12 mouse cellular contexts compared by ENCODE assay signal in genomic region chr10:24778643-24779020, GRCm38 (mm10).
A peak's percentile ranks its signal among the peaks of the same experiment; 100 is the strongest.
DNase-seq lines count a peak whose midpoint lies in the region; ATAC-seq and TF ChIP-seq lines count a peak whose summit lies in the region.
"Had no signal": no experiment of that assay in that cellular context is flagged by ENCODE, and none has a peak within 500 bp of the region (broad histone marks: within the 10 kb centered on the region; RNA-seq: fewer than 3 reads in every experiment).

No protein-coding gene starts in this region.

- no peak overlapping the region for H3K9ac ChIP-seq in heart, embryonic 14.5 days (ENCODE audit: low read length)
- no peak overlapping the region for H3K9ac ChIP-seq in embryonic facial prominence, embryonic 15.5 days
- no peak overlapping the region for H3K9ac ChIP-seq in forebrain, postnatal 0 days
- H3K9ac ChIP-seq: hindbrain, embryonic 15.5 days had no signal

- WGBS in heart, embryonic 14.5 days = 68% methylated on average over 11 of the region's 11 CpGs
- WGBS in embryonic facial prominence, embryonic 15.5 days = 41% methylated on average over 11 of the region's 11 CpGs
- 87% methylated on average over 11 of the region's 11 CpGs for WGBS in forebrain, postnatal 0 days

- H3K36me3 ChIP-seq in heart, embryonic 14.5 days (ENCODE audit: control insufficient read depth, insufficient read depth, low read length) = no peaks in the 10 kb centered on the region
- no peaks in the 10 kb centered on the region for H3K36me3 ChIP-seq in embryonic facial prominence, embryonic 15.5 days
- H3K36me3 ChIP-seq in forebrain, postnatal 0 days (ENCODE audit: insufficient read depth) = no peaks in the 10 kb centered on the region
- H3K36me3 ChIP-seq: hindbrain, embryonic 15.5 days had no signal

- TF ChIP-seq CTCF in forebrain, postnatal 0 days (IDR thresholded peaks at IDR 0.05; ENCODE audit: low read depth) = no peak

- peak overlapping the region in 1 of 2 experiments; percentile 47; a peak in 3 of 4 replicates for H3K27ac ChIP-seq in heart, embryonic 14.5 days (replicated peaks in 1 of 2; ENCODE audit: control insufficient read depth in 1 of 2, insufficient read depth in 1 of 2, low read depth in 2 of 2, low read length in 2 of 2)
- H3K27ac ChIP-seq in embryonic facial prominence, embryonic 15.5 days (replicated peaks) = peak overlapping the region; percentile 71
- no peak overlapping the region for H3K27ac ChIP-seq in forebrain, postnatal 0 days (ENCODE audit: low read depth, low read length)
- H3K27ac ChIP-seq: hindbrain, embryonic 15.5 days; layer of hippocampus, adult 2 months had no signal

- peak overlapping the region; percentile 29; the same call in 1 of the 2 replicates for H3K4me2 ChIP-seq in heart, embryonic 14.5 days (ENCODE audit: low read length)
- H3K4me2 ChIP-seq in embryonic facial prominence, embryonic 15.5 days (replicated peaks) = peak overlapping the region; percentile 41
- no peak overlapping the region for H3K4me2 ChIP-seq in forebrain, postnatal 0 days (ENCODE audit: low read depth)
- H3K4me2 ChIP-seq: hindbrain, embryonic 15.5 days; midbrain, embryonic 11.5 days had no signal

- no peak for ATAC-seq in heart, embryonic 14.5 days (ENCODE audit: insufficient number of reproducible peaks, insufficient read depth, low FRiP score, low read depth)
- peak; percentile 57 for ATAC-seq in embryonic facial prominence, embryonic 15.5 days (ENCODE audit: insufficient number of reproducible peaks, low FRiP score, low TSS enrichment, low read depth)
- ATAC-seq in forebrain, postnatal 0 days = no peak

- no peaks in the 10 kb centered on the region for H3K27me3 ChIP-seq in heart, embryonic 14.5 days (ENCODE audit: control insufficient read depth, insufficient read depth, low read length)
- no peaks in the 10 kb centered on the region for H3K27me3 ChIP-seq in embryonic facial prominence, embryonic 15.5 days
- H3K27me3 ChIP-seq in forebrain, postnatal 0 days (ENCODE audit: insufficient read depth, low read length) = no peaks in the 10 kb centered on the region
- H3K27me3 ChIP-seq: hindbrain, embryonic 15.5 days had no signal

- no peak overlapping the region for H3K4me3 ChIP-seq in heart, embryonic 14.5 days (ENCODE audit: control insufficient read depth in 1 of 2, insufficient read depth in 1 of 2, low read depth in 1 of 2, low read length in 2 of 2)
- H3K4me3 ChIP-seq in embryonic facial prominence, embryonic 15.5 days (replicated peaks) = peak overlapping the region; percentile 18
- H3K4me3 ChIP-seq in forebrain, postnatal 0 days (ENCODE audit: low read depth, low read length) = no peak overlapping the region
- H3K4me3 ChIP-seq: hindbrain, embryonic 15.5 days; layer of hippocampus, adult 2 months had no signal

- H3K9me3 ChIP-seq in heart, embryonic 14.5 days (ENCODE audit: control insufficient read depth, low read length) = no peaks in the 10 kb centered on the region
- H3K9me3 ChIP-seq in embryonic facial prominence, embryonic 15.5 days (replicated peaks) = no peaks in the 10 kb centered on the region
- H3K9me3 ChIP-seq in forebrain, postnatal 0 days (ENCODE audit: low read length) = no peaks in the 10 kb centered on the region
- H3K9me3 ChIP-seq: hindbrain, embryonic 15.5 days had no signal

- DNase-seq in heart, adult 8-10 months (ENCODE audit: low spot score) = no peak
- DNase-seq in right cerebral cortex, adult 18-20 months = peak; percentile 70
- DNase-seq in right cerebral cortex, postnatal 10 days (ENCODE audit: low spot score in 2 of 2) = no peak
- DNase-seq in right cerebral cortex, postnatal 36 days (ENCODE audit: low spot score in 2 of 2) = peak; percentile 16 to 63
- no peak for DNase-seq in forebrain, postnatal 0 days
- DNase-seq in adrenal gland, adult 8-10 months = no peak
- DNase-seq: thymus, adult 18-20 months had no signal

- H3K4me1 ChIP-seq in heart, embryonic 14.5 days (ENCODE audit: control insufficient read depth in 2 of 2, insufficient read depth in 2 of 2, low read length in 2 of 2) = no peaks in the 10 kb centered on the region; a peak in 1 of 4 replicates
- H3K4me1 ChIP-seq in embryonic facial prominence, embryonic 15.5 days = peaks cover 17% of the 10 kb centered on the region
- no peaks in the 10 kb centered on the region for H3K4me1 ChIP-seq in forebrain, postnatal 0 days (ENCODE audit: insufficient read depth)
- H3K4me1 ChIP-seq: hindbrain, embryonic 15.5 days had no signal

Comparison
In these comparisons a context has a peak if more than half of its experiments do, and no peak if none do; other contexts are left out.
1. DNase-seq: peak in right cerebral cortex, adult 18-20 months (single experiment) and right cerebral cortex, postnatal 36 days (2 of 2); none in heart, adult 8-10 months (single experiment), right cerebral cortex, postnatal 10 days (0 of 2), forebrain, postnatal 0 days (single experiment) and adrenal gland, adult 8-10 months (single experiment).